In genomic region chr7:109493319-109494316, GRCm38 (mm10) we compare ENCODE assay signal across 9 mouse cellular contexts. TPM values are rescaled to one million over a fixed set of nuclear protein-coding genes. Genes with fewer than 3 reads are reported as not detected.
DNase-seq lines count a peak whose midpoint lies in the region; ATAC-seq and TF ChIP-seq lines count a peak whose summit lies in the region.
"Had no signal": no experiment of that assay in that cellular context is flagged by ENCODE, and none has a peak within 500 bp of the region (broad histone marks: within the 10 kb centered on the region; RNA-seq: fewer than 3 reads in every experiment).

No protein-coding gene starts in this region.

- H3K4me3 ChIP-seq in forebrain, embryonic 11.5 days (ENCODE audit: low read depth, low read length), result peak overlapping the region; percentile 16; the same call in 1 of the 2 replicates
- peak overlapping the region; percentile 38 for H3K4me3 ChIP-seq in hindbrain, postnatal 0 days (ENCODE audit: low read length)
- H3K4me3 ChIP-seq in midbrain, embryonic 13.5 days (replicated peaks), result peak overlapping the region; percentile 43

- peaks cover 9% of the 10 kb centered on the region for H3K4me1 ChIP-seq in forebrain, embryonic 11.5 days (replicated peaks; ENCODE audit: control insufficient read depth, insufficient read depth, low read length)
- peaks cover 5% of the 10 kb centered on the region for H3K4me1 ChIP-seq in hindbrain, postnatal 0 days (ENCODE audit: insufficient read depth, low read length)
- peaks cover 23% of the 10 kb centered on the region for H3K4me1 ChIP-seq in midbrain, embryonic 13.5 days (replicated peaks)

- peaks cover 8% of the 10 kb centered on the region; the same call in 1 of the 2 replicates for H3K27me3 ChIP-seq in forebrain, embryonic 11.5 days (ENCODE audit: control insufficient read depth, insufficient read depth, low read length)
- no peaks in the 10 kb centered on the region for H3K27me3 ChIP-seq in hindbrain, postnatal 0 days (ENCODE audit: insufficient read depth, low read length)
- H3K27me3 ChIP-seq in midbrain, embryonic 13.5 days, result peaks cover 10% of the 10 kb centered on the region; the same call in 1 of the 2 replicates

- TF ChIP-seq CTCF in hindbrain, postnatal 0 days (IDR thresholded peaks at IDR 0.05; ENCODE audit: low read depth), result peak; percentile 12; the same call in 1 of the 2 replicates

- H3K36me3 ChIP-seq in forebrain, embryonic 11.5 days (ENCODE audit: control insufficient read depth, insufficient read depth, low read length), result no peaks in the 10 kb centered on the region
- no peaks in the 10 kb centered on the region for H3K36me3 ChIP-seq in hindbrain, postnatal 0 days (ENCODE audit: insufficient read depth, low read length)
- no peaks in the 10 kb centered on the region for H3K36me3 ChIP-seq in midbrain, embryonic 13.5 days

- no peak overlapping the region for H3K27ac ChIP-seq in forebrain, embryonic 11.5 days (ENCODE audit: low read depth, low read length)
- H3K27ac ChIP-seq in hindbrain, postnatal 0 days, result peak overlapping the region; percentile 77
- peak overlapping the region; percentile 40 for H3K27ac ChIP-seq in midbrain, embryonic 13.5 days

- peak; percentile 11 for DNase-seq in adrenal gland, adult 2 months
- DNase-seq in adrenal gland, adult 18-20 months (ENCODE audit: low spot score in 2 of 2), result no peak
- DNase-seq in adrenal gland, postnatal 25 days, result peak; percentile 21
- peak; percentile 58 for DNase-seq in forebrain, embryonic 11.5 days (ENCODE audit: low spot score)
- DNase-seq in hindbrain, postnatal 0 days (ENCODE audit: low spot score), result peak; percentile 69
- no peak for DNase-seq in thymus, postnatal 4 days

- peak overlapping the region; percentile 39 for H3K4me2 ChIP-seq in forebrain, embryonic 11.5 days (ENCODE audit: low read depth, low read length, severe bottlenecking)
- peak overlapping the region; percentile 60 for H3K4me2 ChIP-seq in hindbrain, postnatal 0 days (ENCODE audit: low read depth, low read length)
- peak overlapping the region; percentile 65 for H3K4me2 ChIP-seq in midbrain, embryonic 13.5 days (replicated peaks)

- no peaks in the 10 kb centered on the region for H3K9me3 ChIP-seq in forebrain, embryonic 11.5 days (ENCODE audit: control insufficient read depth, low read length)
- H3K9me3 ChIP-seq in hindbrain, postnatal 0 days (ENCODE audit: low read length), result no peaks in the 10 kb centered on the region
- H3K9me3 ChIP-seq in midbrain, embryonic 13.5 days, result no peaks in the 10 kb centered on the region

- WGBS in forebrain, embryonic 11.5 days, result 6% methylated on average over 21 of the region's 21 CpGs
- 9% methylated on average over 21 of the region's 21 CpGs for WGBS in hindbrain, postnatal 0 days
- WGBS in midbrain, embryonic 13.5 days, result 7% methylated on average over 21 of the region's 21 CpGs

- ATAC-seq in forebrain, embryonic 11.5 days (replicated peaks; ENCODE audit: low FRiP score), result peak; percentile 72
- ATAC-seq in hindbrain, postnatal 0 days, result peak; percentile 84
- ATAC-seq in midbrain, embryonic 13.5 days, result peak; percentile 87
- ATAC-seq in megakaryocyte-erythroid progenitor cell, adult 5-6 weeks (replicated peaks; ENCODE audit: low FRiP score, low TSS enrichment, poor library complexity, severe bottlenecking), result no peak

- 0 out of 2 replicates have a peak overlapping the region, but pooled peaks have one; percentile 30 for H3K9ac ChIP-seq in forebrain, embryonic 11.5 days (ENCODE audit: low read length)
- peak overlapping the region; percentile 47 for H3K9ac ChIP-seq in hindbrain, postnatal 0 days (replicated peaks; ENCODE audit: low read length)
- H3K9ac ChIP-seq in midbrain, embryonic 13.5 days (replicated peaks), result peak overlapping the region; percentile 52

RNA-seq across cellular contexts. Expression of gene Trim66, which starts 14.3 kb away (rescaled TPM):
- under 1 TPM; 0.23 to 0.24 TPM for total RNA-seq in adrenal gland, adult 2 months (2021)
- polyA plus RNA-seq in adrenal gland, adult 2 months (2012; rRNA removed), result 0.17 and 0.21 TPM in 2 replicates
- total RNA-seq in adrenal gland, adult 18-20 months (2021), result under 1 TPM; 0.19 to 0.30 TPM
- total RNA-seq in adrenal gland, postnatal 25 days (2021), result 0.19 and 0.33 TPM in 2 replicates
- polyA plus RNA-seq in forebrain, embryonic 11.5 days (2014; fragmentation: Nextera tagmentation; extraction: Ambion mirVana), result 0.37 and 0.67 TPM in 2 replicates
- 2.9 and 4.5 TPM in 2 replicates for total RNA-seq in hindbrain, postnatal 0 days (2014; rRNA removed)
- polyA plus RNA-seq in hindbrain, postnatal 0 days (2015; fragmentation: Nextera tagmentation; extraction: Ambion mirVana), result 0.61 and 0.73 TPM in 2 replicates
- polyA plus RNA-seq in midbrain, embryonic 13.5 days (2015; fragmentation: Nextera tagmentation; extraction: Ambion mirVana), result 0.40 and 0.46 TPM in 2 replicates
- total RNA-seq in megakaryocyte-erythroid progenitor cell, adult 5-6 weeks (2014; fragmentation: Nextera tagmentation), result not detected in 2 replicates
- not detected in 2 replicates for total RNA-seq in megakaryocyte-erythroid progenitor cell, adult 5-6 weeks (2017)

RNA-seq across cellular contexts. Expression of gene Rpl27a, which starts 25.3 kb away (rescaled TPM):
- total RNA-seq in adrenal gland, adult 2 months (2021), result 100 to 1,000 TPM; 240 to 258 TPM
- polyA plus RNA-seq in adrenal gland, adult 2 months (2012; rRNA removed), result 245 and 268 TPM in 2 replicates
- 100 to 1,000 TPM; 204 to 208 TPM for total RNA-seq in adrenal gland, adult 18-20 months (2021)
- 201 and 220 TPM in 2 replicates for total RNA-seq in adrenal gland, postnatal 25 days (2021)
- 103 and 119 TPM in 2 replicates for polyA plus RNA-seq in forebrain, embryonic 11.5 days (2014; fragmentation: Nextera tagmentation; extraction: Ambion mirVana)
- 337 and 346 TPM in 2 replicates for total RNA-seq in hindbrain, postnatal 0 days (2014; rRNA removed)
- polyA plus RNA-seq in hindbrain, postnatal 0 days (2015; fragmentation: Nextera tagmentation; extraction: Ambion mirVana), result 100 and 104 TPM in 2 replicates
- polyA plus RNA-seq in midbrain, embryonic 13.5 days (2015; fragmentation: Nextera tagmentation; extraction: Ambion mirVana), result 85.2 TPM in 2 replicates
- total RNA-seq in megakaryocyte-erythroid progenitor cell, adult 5-6 weeks (2014; fragmentation: Nextera tagmentation), result 853 and 1,045 TPM in 2 replicates
- total RNA-seq in megakaryocyte-erythroid progenitor cell, adult 5-6 weeks (2017), result 970 and 1,232 TPM in 2 replicates

RNA-seq across cellular contexts. Expression of gene Stk33, which starts 54.7 kb away (rescaled TPM):
- 1 to 10 TPM in 1 of 2 experiments, under 1 TPM in 1; 0.43 to 1.0 TPM for total RNA-seq in adrenal gland, adult 2 months (2021)
- 0.04 and 0.06 TPM in 2 replicates for polyA plus RNA-seq in adrenal gland, adult 2 months (2012; rRNA removed)
- under 1 TPM; 0.54 to 0.73 TPM for total RNA-seq in adrenal gland, adult 18-20 months (2021)
- total RNA-seq in adrenal gland, postnatal 25 days (2021), result 0.61 and 0.81 TPM in 2 replicates
- polyA plus RNA-seq in forebrain, embryonic 11.5 days (2014; fragmentation: Nextera tagmentation; extraction: Ambion mirVana), result 9.4 and 13.4 TPM in 2 replicates
- 3.3 and 4.5 TPM in 2 replicates for total RNA-seq in hindbrain, postnatal 0 days (2014; rRNA removed)
- 4.6 and 6.2 TPM in 2 replicates for polyA plus RNA-seq in hindbrain, postnatal 0 days (2015; fragmentation: Nextera tagmentation; extraction: Ambion mirVana)
- 12.8 and 17.3 TPM in 2 replicates for polyA plus RNA-seq in midbrain, embryonic 13.5 days (2015; fragmentation: Nextera tagmentation; extraction: Ambion mirVana)
- total RNA-seq in megakaryocyte-erythroid progenitor cell, adult 5-6 weeks (2014; fragmentation: Nextera tagmentation), result not detected in 2 replicates
- not detected in 2 replicates for total RNA-seq in megakaryocyte-erythroid progenitor cell, adult 5-6 weeks (2017)
- total RNA-seq: liver, adult 2 months had no signal
- polyA plus RNA-seq: liver, adult 2 months had no signal

Comparison
In these comparisons a context has a peak if more than half of its experiments do, and no peak if none do; other contexts are left out.
1. DNase-seq: peak in adrenal gland, adult 2 months (single experiment), adrenal gland, postnatal 25 days (single experiment), forebrain, embryonic 11.5 days (single experiment) and hindbrain, postnatal 0 days (single experiment); none in adrenal gland, adult 18-20 months (0 of 2) and thymus, postnatal 4 days (single experiment).
2. Peak in every context shown above with its lines, with median percentiles within 50 percentile points of each other: H3K4me2 ChIP-seq, H3K4me3 ChIP-seq and H3K9ac ChIP-seq.